Mouse (Mus musculus): Measurements from ENCODE around the gene Marveld1.

DNA sequence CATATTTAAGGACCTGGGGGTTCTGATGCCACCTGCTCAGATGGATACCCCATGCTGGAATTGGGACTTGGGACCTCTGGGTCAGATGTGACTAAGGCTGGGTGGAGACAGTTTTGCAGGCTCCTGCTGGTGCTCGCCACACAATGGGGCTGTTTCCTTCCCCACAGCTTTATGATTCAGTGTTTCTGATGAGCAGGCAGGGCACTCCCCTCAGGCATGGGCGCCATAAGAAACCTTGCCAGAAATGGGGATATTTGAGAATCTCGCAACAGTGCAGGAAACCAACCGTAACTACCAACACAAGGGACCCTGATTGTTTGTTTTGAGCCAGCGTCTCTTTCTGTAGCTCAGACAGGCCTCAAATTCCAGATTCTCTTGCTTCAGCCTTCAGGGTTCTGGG, 16.1 kb upstream of the Marveld1 start:
- no peak for TF ChIP-seq CTCF (IDR thresholded peaks at IDR 0.05; ENCODE audit: extremely low read depth, insufficient read depth, insufficient read length, insufficient replicate concordance)
- no peak for TF ChIP-seq POLR2A (IDR thresholded peaks at IDR 0.05; ENCODE audit: low read depth, low read length)
